Mouse (Mus musculus) forelimb bud, embryonic 11.5 days (tissue): ENCODE results near the gene Slc44a3.
"Not testable (repeated sequence)": the region's sequence is repeated elsewhere in the genome, so short reads cannot be mapped to it uniquely, and the experiment has no call there.

ENCODE experiments used
- DNase-seq: peaks from one replicate; pipeline ENCODE4 v3.0.0-alpha.2; 2012; ENCODE audit warnings: low read depth, low spot score

Slc44a3 gene

DNA sequence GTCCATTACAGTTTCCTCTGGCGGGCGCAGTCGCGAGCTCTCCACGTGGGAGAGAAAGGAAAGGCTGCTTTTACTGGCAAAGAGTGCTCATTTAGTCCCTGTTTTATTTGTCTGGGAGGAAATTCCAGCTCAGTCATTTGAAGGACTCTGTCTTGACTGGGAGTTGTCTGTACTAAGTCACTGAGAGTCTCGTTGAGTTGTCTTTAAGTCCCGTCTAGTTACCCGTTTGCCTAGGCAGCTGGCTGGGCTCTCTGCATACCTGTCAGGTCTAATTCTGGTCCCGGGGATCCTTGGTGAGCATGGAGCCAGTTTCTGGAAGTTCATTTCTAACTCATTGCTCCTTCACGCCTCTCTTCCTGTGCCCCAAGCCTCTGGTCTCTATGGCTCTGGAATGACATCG is 20.5 kb upstream of the Slc44a3 start:
- DNase-seq: no peak

- DNase-seq: peak; percentile 67
Measured at GRCm38 (mm10) chr3:121550370-121550769, 18.2 kb upstream of the Slc44a3 start.

DNA sequence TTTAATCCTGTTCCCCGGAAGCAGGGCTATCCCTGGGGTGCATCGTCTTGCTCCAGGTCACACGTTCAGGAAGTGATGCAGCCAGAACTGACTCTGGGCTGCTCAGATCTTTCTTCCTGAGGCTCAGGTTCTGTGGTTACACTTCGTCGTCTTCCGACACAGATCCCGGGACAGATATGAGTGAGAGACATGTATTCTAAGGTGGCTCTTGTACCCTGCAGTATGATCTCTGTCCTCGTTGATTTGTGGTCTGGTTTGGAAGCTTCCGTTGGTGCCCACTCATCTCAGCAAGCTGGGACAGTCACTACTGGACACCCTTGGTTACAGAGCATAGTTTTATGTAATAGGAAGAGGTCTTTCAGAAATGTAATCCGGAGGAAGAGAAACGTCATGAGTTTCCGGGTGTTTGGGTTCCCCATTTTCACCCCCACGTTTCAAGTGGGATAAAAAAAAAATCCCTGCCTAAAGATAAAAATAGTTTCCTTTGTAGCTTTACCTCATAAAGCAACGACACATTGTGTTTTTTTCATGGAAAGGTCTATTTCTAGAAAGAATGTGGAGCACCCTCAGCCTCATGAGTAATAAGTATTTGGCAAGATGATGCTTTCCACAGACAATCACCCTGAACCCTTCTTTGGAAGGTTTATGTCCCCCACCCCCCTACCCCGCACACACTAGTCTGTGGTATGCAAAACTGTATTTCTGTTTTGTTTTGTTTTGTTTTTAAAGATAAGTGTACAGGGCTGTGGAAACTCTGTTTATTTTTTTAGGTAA is 15.8 kb upstream of the Slc44a3 start:
- DNase-seq: no peak

- no peak for DNase-seq
Measured at GRCm38 (mm10) chr3:121540621-121541020, 8.4 kb upstream of the Slc44a3 start.

DNA sequence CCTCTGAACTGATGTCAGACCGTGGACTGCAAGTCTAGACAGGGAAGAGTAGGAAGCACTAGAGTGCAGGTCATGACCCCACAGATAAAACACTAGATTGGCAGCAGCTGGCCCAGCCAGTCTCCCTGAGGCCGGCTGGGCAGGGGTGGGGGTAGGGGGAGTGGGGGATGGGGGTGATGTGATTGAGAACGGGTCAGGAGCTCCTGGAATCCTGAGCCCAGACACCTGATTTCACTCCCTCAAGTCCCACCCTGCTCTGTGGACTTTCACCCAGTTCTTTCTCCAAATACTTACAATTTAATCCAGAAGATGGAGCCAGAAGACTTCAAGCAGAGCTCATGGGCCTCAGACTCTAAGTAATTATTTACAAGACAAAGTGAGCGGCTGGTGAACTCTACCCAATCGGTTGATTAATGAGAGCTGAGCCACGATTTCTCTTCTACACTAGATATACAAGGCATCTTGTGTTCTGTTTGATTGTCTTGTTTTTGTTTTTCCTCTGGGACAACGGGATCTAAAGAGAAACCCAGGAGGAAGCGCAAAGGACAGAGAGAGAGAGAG is 7.7 kb upstream of the Slc44a3 start:
- peak; percentile 35 for DNase-seq

- not testable (repeated sequence) for DNase-seq
Measured at GRCm38 (mm10) chr3:121538847-121539246, 6.6 kb upstream of the Slc44a3 start.

DNA sequence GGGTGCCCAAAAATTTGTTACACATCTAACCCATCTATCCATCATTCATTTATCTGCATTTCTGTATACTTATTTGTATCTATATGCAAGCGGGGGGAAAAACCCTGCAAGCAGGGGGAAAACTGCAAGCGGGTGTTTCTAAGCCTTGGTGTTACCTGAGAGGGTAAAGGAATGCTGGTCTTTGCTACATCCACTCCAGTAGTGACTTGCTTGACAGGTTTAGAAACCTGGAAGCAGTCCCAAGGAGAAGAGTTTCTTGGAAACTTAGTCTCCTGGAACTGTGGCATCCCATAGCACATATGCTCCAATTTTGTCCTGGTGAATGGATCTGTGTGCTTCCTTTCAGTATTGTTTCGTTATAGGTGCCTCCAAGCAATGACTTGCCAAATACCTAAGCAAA is 5.8 kb upstream of the Slc44a3 start:
- DNase-seq: no peak

DNA sequence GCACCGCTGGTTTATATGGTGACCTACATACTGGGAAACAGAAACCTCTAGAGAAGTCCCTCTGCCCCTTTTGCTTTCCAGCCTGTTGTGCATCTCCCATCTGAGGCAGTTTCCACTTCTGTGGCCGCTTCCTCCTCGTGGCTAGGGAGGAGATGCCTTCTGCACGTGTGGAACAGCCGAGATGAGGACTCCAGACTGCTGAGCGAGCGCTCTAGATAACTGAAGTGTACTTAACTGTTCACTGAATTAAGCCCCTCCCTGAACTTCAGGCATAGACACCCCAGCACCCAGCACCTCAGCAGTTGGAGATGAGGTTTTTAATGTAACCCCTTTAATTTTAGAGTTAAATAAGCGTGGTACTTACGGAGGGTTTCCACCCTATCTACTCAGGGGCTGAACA is 4.6 kb upstream of the Slc44a3 start:
- no peak for DNase-seq

- peak; percentile 53 for DNase-seq
Measured at GRCm38 (mm10) chr3:121535813-121536504, 3.8 kb upstream of the Slc44a3 start.

DNA sequence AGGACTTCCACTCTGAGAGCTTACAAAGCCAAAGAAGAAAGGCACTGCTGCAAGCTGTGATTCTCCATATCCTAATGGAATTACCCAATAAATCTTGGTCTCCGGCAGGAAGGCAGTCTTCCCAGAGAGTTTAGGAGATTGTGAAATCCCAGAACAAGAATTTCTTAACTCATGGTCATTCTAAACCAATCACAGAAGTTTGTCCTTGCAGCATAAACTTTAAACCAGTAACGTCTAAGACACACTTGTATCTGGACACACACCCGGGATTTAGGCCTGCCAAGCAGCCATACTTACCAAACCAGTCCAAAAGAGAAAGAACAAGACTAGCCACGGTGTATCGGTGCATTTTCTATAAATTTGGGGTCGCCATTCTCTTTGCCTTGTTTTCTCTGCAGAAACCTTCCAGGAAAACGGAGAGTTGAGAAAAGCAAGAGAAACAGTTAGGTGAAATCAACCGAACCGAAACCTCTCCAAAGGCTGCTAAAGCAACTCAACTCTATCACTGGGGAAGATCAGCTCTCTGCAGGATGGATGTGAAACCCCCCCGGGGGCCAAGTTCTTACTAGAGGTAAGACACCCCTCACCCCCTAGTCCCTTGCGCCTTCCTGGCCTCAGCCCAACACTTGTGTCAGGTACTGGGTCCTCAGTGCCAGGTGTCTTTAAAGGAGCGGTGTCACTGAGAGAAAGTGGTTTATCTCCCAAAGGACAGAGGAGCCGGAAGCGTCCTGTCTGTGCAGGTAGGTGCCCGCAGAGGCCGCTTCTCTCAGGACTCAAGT is 645 bp downstream of the Slc44a3 start:
- DNase-seq: no peak

- no peak for DNase-seq
Measured at GRCm38 (mm10) chr3:121530546-121531258, 1.5 kb downstream of the Slc44a3 start.

DNA sequence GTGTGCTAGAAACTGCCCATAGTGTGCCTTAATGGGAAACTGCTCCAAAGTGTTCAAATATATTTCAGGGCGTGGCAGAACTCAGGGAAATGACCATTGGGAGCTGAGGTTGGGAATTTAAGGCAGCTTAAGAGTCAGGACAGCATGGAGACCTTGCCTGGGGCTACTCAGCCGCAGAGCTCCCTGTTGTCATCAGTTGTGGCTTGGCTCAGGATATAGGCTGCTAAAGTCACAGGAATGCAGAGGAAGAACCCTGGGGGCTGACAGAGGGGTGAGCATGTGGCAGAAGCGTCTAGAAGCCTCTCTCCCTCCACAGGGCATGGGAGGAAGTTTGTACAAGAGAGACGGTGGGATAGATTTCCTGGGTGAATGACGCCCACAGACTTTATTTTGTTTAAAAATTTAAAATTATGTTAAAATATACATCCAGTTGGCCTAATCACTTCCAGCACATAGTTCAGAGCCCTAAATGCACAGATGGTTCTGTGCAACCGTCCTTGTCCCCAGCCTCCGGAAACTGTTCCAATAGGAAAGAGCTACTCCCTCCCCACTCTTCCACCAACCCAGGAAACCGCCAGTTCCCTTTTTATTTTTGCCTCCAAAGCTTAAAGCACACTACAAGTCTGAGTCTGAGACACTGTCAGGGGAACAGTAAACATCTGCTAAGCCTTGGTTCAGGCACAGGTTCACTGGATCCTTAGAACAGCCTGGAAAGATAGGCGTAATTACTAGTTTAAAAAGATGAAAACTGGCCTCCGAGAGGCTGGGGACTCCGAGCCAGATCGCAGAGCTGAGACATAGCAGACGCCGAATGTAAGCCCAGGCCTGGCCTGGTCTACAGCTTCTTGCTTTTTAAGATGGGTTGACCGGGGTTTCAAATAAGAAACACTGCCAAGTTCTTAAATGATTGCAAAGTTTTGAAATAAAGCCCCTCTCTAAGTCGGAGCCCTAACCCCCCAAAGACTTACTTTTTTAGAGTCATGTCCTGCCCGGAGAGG is 5.8 kb downstream of the Slc44a3 start:
- no peak for DNase-seq

GRCm38 (mm10) chr3:121521633-121522125 is 10.5 kb downstream of the Slc44a3 start:
- DNase-seq: no peak

GRCm38 (mm10) chr3:121521123-121521522 is 11.1 kb downstream of the Slc44a3 start:
- no peak for DNase-seq

DNA sequence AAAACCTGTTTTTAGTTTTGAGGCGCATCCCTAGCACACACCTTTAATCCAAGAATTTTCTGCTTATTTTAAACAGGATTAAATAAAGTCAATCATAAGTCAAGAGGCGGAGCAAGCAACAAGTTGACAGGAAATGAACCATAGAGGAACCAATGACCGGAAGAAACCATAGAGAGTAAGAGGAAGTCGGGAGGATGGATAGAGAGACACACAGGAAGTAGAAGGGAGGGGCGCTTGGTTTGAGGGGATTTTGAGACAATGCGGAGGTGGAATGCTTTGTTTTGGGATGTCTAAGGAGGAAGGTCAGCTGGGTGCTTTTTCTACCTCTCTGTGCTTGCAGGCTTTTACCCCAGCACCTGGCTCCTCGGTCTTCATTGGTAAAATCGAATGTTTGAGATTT is 15.2 kb downstream of the Slc44a3 start:
- DNase-seq: no peak

- no peak for DNase-seq
Measured at GRCm38 (mm10) chr3:121509141-121509540, 23.1 kb downstream of the Slc44a3 start.

- DNase-seq: no peak
Measured at GRCm38 (mm10) chr3:121507678-121508077, 24.5 kb downstream of the Slc44a3 start.

DNA sequence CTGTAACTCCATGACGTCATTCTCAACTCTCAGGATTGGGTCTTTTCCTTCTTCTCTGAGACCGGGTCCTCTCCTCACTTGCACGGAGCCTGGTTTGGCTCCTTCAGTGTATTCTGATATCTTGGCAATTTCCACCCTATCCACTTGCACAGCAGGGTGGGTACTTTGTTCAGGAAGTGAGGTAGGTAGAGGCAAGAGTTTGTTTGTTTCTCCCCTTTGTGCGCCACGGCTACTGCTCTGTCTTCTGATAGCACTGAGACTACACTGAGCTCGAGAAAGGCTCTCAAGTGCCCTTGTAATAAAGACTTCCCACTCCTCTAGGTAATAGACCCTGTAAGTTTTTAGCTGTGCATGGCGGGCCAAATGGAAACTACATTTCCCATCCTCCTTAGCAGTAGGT is 25.4 kb downstream of the Slc44a3 start:
- DNase-seq: no peak

DNA sequence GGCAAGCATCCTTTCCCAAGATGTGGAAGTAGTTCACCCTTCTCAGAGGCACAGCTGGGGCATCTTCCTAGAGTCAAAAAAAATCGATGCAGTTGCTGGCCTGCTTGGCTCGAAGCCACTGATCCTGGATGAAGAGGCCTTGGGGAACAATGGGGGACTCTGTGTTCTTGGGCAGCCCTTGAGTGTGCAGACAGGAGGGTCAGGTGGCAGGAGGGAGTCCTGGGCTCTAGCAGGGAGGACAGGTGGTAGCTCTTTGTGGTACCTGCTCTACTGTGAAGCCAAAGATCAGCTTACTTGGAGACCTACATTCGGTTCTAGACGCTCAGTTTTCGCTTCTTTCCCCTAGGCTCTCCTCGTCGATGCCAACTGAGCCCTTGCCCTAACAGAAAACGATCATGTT is 26.0 kb downstream of the Slc44a3 start:
- no peak for DNase-seq

DNA sequence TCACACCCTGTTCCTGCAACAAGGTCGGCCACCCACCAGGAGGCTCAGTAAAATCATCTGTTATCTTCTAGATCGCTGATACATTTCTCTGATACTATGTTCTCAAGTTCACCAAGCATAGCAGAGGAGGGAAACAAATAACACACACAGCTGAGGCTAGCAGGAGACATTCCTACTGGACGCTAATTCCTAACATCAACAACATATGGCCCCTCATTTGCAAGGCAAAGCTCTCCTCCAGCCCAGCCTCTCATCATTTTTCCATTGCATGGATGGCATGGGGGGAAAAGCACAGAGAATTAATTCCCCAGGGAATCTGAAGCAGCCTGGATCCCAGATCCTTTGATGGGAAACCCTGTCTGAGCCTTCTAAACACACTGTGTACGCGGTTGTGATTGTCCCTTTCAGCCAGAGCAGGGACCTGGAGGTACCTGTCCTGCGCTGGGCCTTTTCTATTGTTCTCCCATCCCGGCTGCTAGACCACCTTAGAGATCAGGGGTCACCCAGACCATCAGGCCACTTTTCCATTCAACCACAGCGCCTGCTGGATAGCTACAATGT is 27.2 kb downstream of the Slc44a3 start:
- DNase-seq: no peak
